Mouse (Mus musculus): ENCODE measurements around the gene Gm3417.
"Not testable (repeated sequence)": the region's sequence is repeated elsewhere in the genome, so short reads cannot be mapped to it uniquely, and the experiment has no call there.

Gene Gm3417

DNA sequence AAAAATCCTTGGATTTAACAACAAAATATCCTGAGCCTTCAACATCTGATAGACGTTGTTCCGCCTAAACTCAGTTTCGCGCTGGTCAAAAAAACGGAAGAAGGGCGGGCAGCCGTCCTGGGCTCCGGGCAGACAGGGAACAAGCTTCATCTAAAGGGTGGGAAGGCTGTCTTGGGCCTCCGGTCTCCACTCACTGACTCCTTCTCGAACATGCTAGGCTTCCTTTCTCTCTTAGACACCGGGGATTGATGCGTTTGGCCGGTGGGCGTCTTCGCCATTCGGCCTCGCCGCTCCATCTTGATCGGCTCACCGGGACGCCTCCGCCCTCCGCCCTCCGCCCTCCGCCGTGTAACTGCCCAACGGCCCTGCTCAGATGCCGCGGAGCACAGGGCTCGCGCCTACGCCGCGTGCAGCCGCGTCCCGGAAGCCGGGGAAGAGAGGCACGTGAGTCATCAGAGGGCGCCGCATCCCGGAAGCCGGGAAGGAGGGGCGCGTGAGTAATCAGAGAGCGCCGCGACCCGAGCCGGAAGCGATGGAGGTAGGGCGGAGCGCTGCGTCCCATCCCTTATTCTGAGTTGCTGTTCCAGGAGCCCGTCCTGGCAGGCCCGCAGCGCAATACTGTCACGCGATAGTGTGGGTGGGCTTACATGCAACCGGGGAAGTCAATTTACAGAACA is at the start of gene Gm3417, which contains the start of gene 9030025P20Rik:
Gene Gm3417 (minus strand): TSS at position 429 of the 677 bp plus-strand sequence.
Gene 9030025P20Rik (plus strand): TSS at position 107 of the 677 bp plus-strand sequence.
- DNase-seq = not testable (repeated sequence)

DNA sequence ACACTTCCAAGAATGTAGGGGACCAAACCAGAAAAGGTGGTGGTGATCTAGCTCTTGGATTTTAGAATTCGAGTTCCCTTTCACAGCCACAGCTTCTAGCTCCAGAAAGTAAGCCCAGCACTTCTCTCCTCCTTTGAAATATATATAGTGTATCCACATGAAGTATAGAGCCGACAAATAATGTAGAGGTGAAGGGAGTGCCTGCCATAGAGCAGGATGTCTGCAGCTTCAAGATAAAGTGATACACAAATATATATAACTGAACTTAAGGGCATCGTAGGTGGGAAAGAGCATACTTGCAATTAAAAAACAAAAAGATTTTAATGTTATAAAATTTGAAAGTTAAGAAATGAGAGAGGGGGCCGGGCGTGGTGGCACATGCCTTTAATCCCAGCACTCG is 46.9 kb upstream of the Gm3417 start:
- DNase-seq = not testable (repeated sequence)

- DNase-seq = not testable (repeated sequence)
These were observed 46.1 kb upstream of the Gm3417 start for GRCm38 (mm10) chr17:15024502-15025193.

GRCm38 (mm10) chr17:15023878-15024492 is 45.4 kb upstream of the Gm3417 start:
- not testable (repeated sequence) for DNase-seq

DNA sequence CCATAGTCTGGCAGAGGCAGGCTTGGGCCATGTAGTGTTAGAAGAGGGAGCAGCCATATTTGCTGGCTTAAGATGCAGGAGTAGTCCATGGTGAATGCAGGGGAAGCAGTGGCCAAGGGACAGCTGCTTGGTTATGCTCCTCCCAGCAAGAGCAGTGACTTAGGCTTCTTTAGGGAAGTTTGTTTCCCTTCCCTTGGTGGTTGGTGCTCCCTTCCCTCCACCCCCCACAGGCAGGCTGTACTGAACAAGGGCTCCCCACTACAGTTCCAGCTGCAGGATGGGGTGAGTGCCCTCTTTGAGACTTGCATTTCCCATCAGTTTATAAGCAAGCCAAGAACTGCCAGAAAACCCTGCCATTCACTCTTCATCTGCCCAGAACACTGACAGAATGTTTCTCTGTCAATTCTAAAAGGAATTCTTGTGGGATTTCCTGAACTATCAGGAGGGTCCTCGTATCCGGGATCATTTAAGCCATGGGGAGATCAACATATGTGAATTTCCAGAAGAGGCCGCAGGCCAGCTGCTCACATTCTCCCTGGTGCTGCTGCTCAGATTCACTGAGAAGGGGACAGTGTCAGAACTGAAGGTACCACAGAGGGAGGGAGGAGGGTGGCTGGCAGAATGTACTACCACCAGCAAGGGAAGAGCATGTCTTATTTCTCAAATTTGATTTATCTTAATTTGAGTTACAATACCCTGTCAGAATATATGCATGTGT is 43.1 kb upstream of the Gm3417 start:
- peak in 1 of 2 experiments; percentile 17 for DNase-seq

GRCm38 (mm10) chr17:15009706-15010413 is 31.3 kb upstream of the Gm3417 start, which contains the start of gene Gm3435:
Gene Gm3435 (plus strand): TSS chr17:15010176.
- DNase-seq = not testable (repeated sequence)

- DNase-seq = not testable (repeated sequence)
These were observed 30.5 kb upstream of the Gm3417 start for GRCm38 (mm10) chr17:15009088-15009487.

GRCm38 (mm10) chr17:15000047-15000446 is 21.5 kb upstream of the Gm3417 start:
- DNase-seq = not testable (repeated sequence)

DNA sequence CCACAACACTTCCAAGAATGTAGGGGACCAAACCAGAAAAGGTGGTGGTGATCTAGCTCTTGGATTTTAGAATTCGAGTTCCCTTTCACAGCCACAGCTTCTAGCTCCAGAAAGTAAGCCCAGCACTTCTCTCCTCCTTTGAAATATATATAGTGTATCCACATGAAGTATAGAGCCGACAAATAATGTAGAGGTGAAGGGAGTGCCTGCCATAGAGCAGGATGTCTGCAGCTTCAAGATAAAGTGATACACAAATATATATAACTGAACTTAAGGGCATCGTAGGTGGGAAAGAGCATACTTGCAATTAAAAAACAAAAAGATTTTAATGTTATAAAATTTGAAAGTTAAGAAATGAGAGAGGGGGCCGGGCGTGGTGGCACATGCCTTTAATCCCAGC is 15.6 kb upstream of the Gm3417 start:
- not testable (repeated sequence) for DNase-seq

GRCm38 (mm10) chr17:14993139-14993832 is 14.7 kb upstream of the Gm3417 start:
- not testable (repeated sequence) for DNase-seq

GRCm38 (mm10) chr17:14992522-14993138 is 14.0 kb upstream of the Gm3417 start:
- not testable (repeated sequence) for DNase-seq

DNA sequence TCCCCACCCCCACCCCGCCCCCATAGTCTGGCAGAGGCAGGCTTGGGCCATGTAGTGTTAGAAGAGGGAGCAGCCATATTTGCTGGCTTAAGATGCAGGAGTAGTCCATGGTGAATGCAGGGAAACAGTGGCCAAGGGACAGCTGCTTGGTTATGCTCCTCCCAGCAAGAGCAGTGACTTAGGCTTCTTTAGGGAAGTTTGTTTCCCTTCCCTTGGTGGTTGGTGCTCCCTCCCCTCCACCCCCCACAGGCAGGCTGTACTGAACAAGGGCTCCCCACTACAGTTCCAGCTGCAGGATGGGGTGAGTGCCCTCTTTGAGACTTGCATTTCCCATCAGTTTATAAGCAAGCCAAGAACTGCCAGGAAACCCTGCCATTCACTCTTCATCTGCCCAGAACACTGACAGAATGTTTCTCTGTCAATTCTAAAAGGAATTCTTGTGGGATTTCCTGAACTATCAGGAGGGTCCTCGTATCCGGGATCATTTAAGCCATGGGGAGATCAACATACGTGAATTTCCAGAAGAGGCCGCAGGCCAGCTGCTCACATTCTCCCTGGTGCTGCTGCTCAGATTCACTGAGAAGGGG is 11.6 kb upstream of the Gm3417 start:
- peak in 1 of 2 experiments; percentile 0 for DNase-seq

DNA sequence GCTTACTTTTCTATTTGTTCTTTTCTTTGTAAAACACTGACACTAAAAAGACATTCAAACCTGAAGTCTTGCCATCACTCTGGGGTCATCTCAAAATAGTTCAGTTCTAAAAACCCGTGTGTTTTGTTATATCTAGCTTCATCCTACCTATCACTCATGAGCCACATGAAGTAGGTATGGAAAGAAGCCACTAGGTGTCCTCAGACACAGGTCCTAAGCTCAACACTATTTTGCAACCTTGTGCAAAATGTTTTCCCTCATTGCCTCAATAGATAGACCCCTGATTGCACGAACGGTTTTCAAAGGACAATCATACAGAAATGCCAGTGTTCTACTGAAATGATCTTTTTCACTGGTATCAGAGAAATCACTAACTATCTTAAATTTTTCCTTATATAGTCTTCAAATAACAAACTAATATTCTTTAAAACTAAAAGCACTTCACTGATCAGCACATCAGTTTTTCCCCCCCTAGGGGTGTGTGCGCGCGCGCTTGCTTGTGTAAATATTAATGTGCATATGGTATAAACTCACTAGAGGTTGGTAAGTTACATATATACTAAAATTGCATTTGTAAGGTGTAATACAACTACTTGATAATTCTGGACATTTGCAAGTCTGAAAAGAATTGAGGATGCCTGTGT is 750 bp downstream of the Gm3417 start:
- not testable (repeated sequence) for DNase-seq

GRCm38 (mm10) chr17:14968373-14968913 is 10.1 kb downstream of the Gm3417 start:
- DNase-seq = not testable (repeated sequence)

DNA sequence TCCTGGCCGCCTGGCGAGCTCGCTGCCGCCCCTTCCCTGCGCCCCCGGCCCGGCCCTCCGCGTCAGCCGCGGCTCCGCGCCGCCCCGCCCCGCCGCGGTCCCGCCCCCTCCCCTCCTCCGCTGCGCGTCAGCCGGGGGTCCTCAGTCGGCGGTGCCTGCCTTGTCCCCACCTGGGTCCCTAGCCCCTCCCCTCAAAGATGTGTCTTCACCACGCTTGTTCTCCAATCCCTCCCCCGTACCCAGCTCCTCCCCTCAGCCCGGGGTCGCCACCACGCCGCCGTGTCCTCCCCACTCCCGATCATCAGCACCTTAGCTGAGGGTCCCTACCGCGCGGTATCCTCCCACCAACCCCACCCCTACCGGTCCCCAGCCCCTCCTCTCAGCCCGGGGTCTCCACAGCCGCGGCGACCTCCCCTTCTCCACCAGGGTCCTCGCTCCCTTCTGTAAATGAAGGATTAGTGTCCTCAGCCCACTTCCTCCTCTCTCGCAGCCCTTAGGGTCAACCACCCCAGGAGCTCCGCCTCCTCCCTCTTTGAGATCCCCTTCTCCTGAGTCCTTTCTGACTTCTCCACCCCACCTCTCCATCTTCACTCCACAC is 16.9 kb downstream of the Gm3417 start:
- not testable (repeated sequence) for DNase-seq

DNA sequence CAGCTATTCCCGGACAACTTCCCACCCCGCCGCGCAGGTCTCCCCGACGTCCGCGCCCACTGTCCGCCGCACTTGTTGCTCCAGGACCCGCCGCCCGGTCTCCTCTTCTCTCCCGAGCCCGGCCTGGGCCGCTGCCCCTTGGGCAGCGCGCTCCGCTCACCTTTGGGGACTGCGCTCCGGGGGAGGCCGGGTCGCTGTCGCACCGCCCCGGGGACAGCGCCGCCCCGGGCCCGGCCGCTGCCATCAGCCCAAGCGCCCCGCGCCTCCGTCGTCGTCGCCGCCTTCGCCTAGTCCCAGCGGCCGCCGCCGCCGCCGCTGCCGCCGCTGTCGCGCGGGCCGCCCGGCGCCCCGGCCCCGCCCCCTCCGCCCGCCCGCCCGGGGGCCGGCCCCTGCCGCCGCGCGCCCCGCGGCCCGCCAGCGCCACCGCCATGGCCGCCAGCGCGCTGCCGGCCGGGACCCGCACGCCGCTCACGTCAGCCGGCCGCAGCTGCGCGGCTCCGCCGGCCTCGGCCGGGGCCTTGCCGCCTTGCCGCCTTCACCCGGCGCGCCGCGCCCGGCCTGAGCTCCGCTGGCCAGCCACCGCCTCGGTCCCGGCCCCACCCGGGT is 17.5 kb downstream of the Gm3417 start, which contains the start of gene Phf10:
Gene Phf10 (minus strand): TSS at position 323 of the 606 bp plus-strand sequence.
- DNase-seq = peak in 1 of 2 experiments; percentile 59

GRCm38 (mm10) chr17:14960520-14960919 is 18.1 kb downstream of the Gm3417 start:
- DNase-seq = peak in 1 of 2 experiments; percentile 27

- DNase-seq = peak in 1 of 2 experiments; percentile 31
These were observed 18.6 kb downstream of the Gm3417 start for GRCm38 (mm10) chr17:14959979-14960378.

Measured in kidney, postnatal 36 days (tissue).